Mouse (Mus musculus) limb, embryonic 15.5 days (tissue): ENCODE results near the gene Sde2. TPM values are rescaled to one million over a fixed set of nuclear protein-coding genes. Genes with fewer than 3 reads are reported as not detected.
A peak's percentile ranks its signal among the peaks of the same experiment; 100 is the strongest.
"Not testable (repeated sequence)": the region's sequence is repeated elsewhere in the genome, so short reads cannot be mapped to it uniquely, and the experiment has no call there.

Source experiments
- ATAC-seq: fragments of 200-750 bp; cut with Nextera tagmentation; 2 replicates; pipeline ENCODE4 v1.8.0; 2017; ENCODE audit warnings: low read depth, moderate TSS enrichment; ENCODE audit not compliant: insufficient number of reproducible peaks, low FRiP score, low TSS enrichment
- H3K27ac ChIP-seq: fragments of 300-500 bp; sonication (generic); 2 replicates; pipeline ENCODE4 v1.5.1; 2015; ENCODE audit warnings: moderate library complexity, mild to moderate bottlenecking, inconsistent platforms
- H3K27me3 ChIP-seq: fragments of 300-500 bp; sonication (generic); 2 replicates; pipeline ENCODE4 v1.6.1; 2015; ENCODE audit warnings: inconsistent platforms
- H3K36me3 ChIP-seq: fragments of 300-500 bp; sonication (generic); 2 replicates; pipeline ENCODE4 v1.6.1; 2015; ENCODE audit warnings: inconsistent platforms
- H3K4me1 ChIP-seq: fragments of 300-500 bp; sonication (generic); 2 replicates; pipeline ENCODE4 v1.6.1; 2015; ENCODE audit warnings: inconsistent platforms
- H3K4me2 ChIP-seq: fragments of 300-500 bp; sonication (generic); 2 replicates; pipeline ENCODE4 v1.6.1; 2015; ENCODE audit warnings: mild to moderate bottlenecking, inconsistent platforms
- H3K4me3 ChIP-seq: fragments of 300-500 bp; sonication (generic); 2 replicates; pipeline ENCODE4 v1.5.1; 2015; ENCODE audit warnings: mild to moderate bottlenecking, inconsistent platforms
- H3K9ac ChIP-seq: fragments of 300-500 bp; sonication (generic); 2 replicates; pipeline ENCODE4 v1.6.1; 2015; ENCODE audit warnings: inconsistent platforms
- H3K9me3 ChIP-seq: fragments of 300-500 bp; sonication (generic); 2 replicates; pipeline ENCODE4 v1.6.1; 2016; ENCODE audit warnings: inconsistent platforms
- WGBS: fragments of 180-500 bp; shearing (Covaris S2); methylation state at CpG from one replicate; pipeline ENCODE4 v1.1.7; 2015; 5-methylcytosine and 5-hydroxymethylcytosine counted together
- polyA plus RNA-seq: library from polyadenylated mRNA; unstranded; fragments of >200 nt; fragmentation: Nextera tagmentation; extraction: Ambion mirVana; gene quantifications from 2 replicates; pipeline ENCODE4 v1.2.1, GENCODE M21; 2015

Sde2 gene
- polyA plus RNA-seq, 1 experiment from 2014 or later, result 37.0 TPM

GRCm38 (mm10) chr1:180815371-180816024 lies 35.4 kb upstream of the Sde2 start:
- 57% methylated on average over 12 of the region's 12 CpGs for WGBS
- Histone ChIP-seq H3K27me3 (no peaks in the 10 kb centered on the region), H3K36me3 (peaks cover 4% of the 10 kb centered on the region; the same call in 1 of the 2 replicates), H3K4me2 (no peak overlapping the region), H3K9me3 (no peaks in the 10 kb centered on the region), H3K4me1 (peaks cover 20% of the 10 kb centered on the region), H3K27ac (no peak overlapping the region), H3K4me3 (no peak overlapping the region), H3K9ac (no peak overlapping the region)
- no peak for ATAC-seq

- no peak overlapping the region for H3K4me3 ChIP-seq
- H3K4me1 ChIP-seq, result peaks cover 17% of the 10 kb centered on the region
- 78% methylated on average over 2 of the region's 2 CpGs for WGBS
- H3K36me3 ChIP-seq, result no peaks in the 10 kb centered on the region
- no peak overlapping the region for H3K4me2 ChIP-seq
- no peak overlapping the region for H3K9ac ChIP-seq
- ATAC-seq, result no peak
- H3K9me3 ChIP-seq, result no peaks in the 10 kb centered on the region
- no peaks in the 10 kb centered on the region for H3K27me3 ChIP-seq
- no peak overlapping the region for H3K27ac ChIP-seq
Observed at GRCm38 (mm10) chr1:180818000-180818399, 32.9 kb upstream of the Sde2 start.

GRCm38 (mm10) chr1:180821101-180821500 lies 29.8 kb upstream of the Sde2 start:
- 78% methylated on average over 6 of the region's 6 CpGs for WGBS
- Histone ChIP-seq H3K4me2 (no peak overlapping the region), H3K9me3 (no peaks in the 10 kb centered on the region), H3K27me3 (no peaks in the 10 kb centered on the region), H3K27ac (no peak overlapping the region), H3K4me3 (no peak overlapping the region), H3K36me3 (no peaks in the 10 kb centered on the region), H3K4me1 (peaks cover 4% of the 10 kb centered on the region; the same call in 1 of the 2 replicates), H3K9ac (no peak overlapping the region)
- no peak for ATAC-seq

GRCm38 (mm10) chr1:180822276-180822675 lies 28.7 kb upstream of the Sde2 start:
- H3K36me3 ChIP-seq, result no peaks in the 10 kb centered on the region
- no peak overlapping the region for H3K9ac ChIP-seq
- no peaks in the 10 kb centered on the region for H3K27me3 ChIP-seq
- WGBS, result 81% methylated on average over 5 of the region's 5 CpGs
- no peak overlapping the region for H3K4me2 ChIP-seq
- no peak overlapping the region for H3K27ac ChIP-seq
- no peak overlapping the region for H3K4me3 ChIP-seq
- H3K4me1 ChIP-seq, result peaks cover 4% of the 10 kb centered on the region; the same call in 1 of the 2 replicates
- ATAC-seq, result no peak
- H3K9me3 ChIP-seq, result no peaks in the 10 kb centered on the region

GRCm38 (mm10) chr1:180823716-180824115 lies 27.2 kb upstream of the Sde2 start:
- Histone ChIP-seq H3K4me3 (no peak overlapping the region), H3K4me1 (peaks cover 4% of the 10 kb centered on the region; the same call in 1 of the 2 replicates), H3K27ac (no peak overlapping the region), H3K36me3 (no peaks in the 10 kb centered on the region), H3K9ac (no peak overlapping the region), H3K4me2 (no peak overlapping the region), H3K9me3 (no peaks in the 10 kb centered on the region), H3K27me3 (no peaks in the 10 kb centered on the region)
- 73% methylated on average over 3 of the region's 3 CpGs for WGBS
- ATAC-seq, result no peak

- H3K27ac ChIP-seq, result no peak overlapping the region
- H3K4me3 ChIP-seq, result no peak overlapping the region
- H3K9me3 ChIP-seq, result no peaks in the 10 kb centered on the region
- WGBS, result 71% methylated on average over 3 of the region's 3 CpGs
- peaks cover 4% of the 10 kb centered on the region; the same call in 1 of the 2 replicates for H3K4me1 ChIP-seq
- no peak overlapping the region for H3K4me2 ChIP-seq
- H3K27me3 ChIP-seq, result no peaks in the 10 kb centered on the region
- ATAC-seq, result no peak
- no peaks in the 10 kb centered on the region for H3K36me3 ChIP-seq
- H3K9ac ChIP-seq, result no peak overlapping the region
Observed at GRCm38 (mm10) chr1:180824721-180825120, 26.2 kb upstream of the Sde2 start.

GRCm38 (mm10) chr1:180826634-180827033 lies 24.3 kb upstream of the Sde2 start:
- Histone ChIP-seq H3K4me2 (no peak overlapping the region), H3K9ac (no peak overlapping the region), H3K36me3 (no peaks in the 10 kb centered on the region), H3K4me3 (no peak overlapping the region), H3K4me1 (peaks cover 9% of the 10 kb centered on the region; the same call in 1 of the 2 replicates), H3K9me3 (no peaks in the 10 kb centered on the region), H3K27me3 (no peaks in the 10 kb centered on the region), H3K27ac (no peak overlapping the region)
- ATAC-seq, result no peak
- 90% methylated on average over 4 of the region's 4 CpGs for WGBS

GRCm38 (mm10) chr1:180829775-180830174 lies 21.2 kb upstream of the Sde2 start:
- Histone ChIP-seq H3K27ac (peak overlapping the region; percentile 69), H3K4me1 (peaks cover 7% of the 10 kb centered on the region; the same call in 1 of the 2 replicates), H3K4me2 (no peak overlapping the region), H3K4me3 (no peak overlapping the region), H3K27me3 (no peaks in the 10 kb centered on the region), H3K36me3 (no peaks in the 10 kb centered on the region), H3K9me3 (no peaks in the 10 kb centered on the region), H3K9ac (no peak overlapping the region)
- ATAC-seq, result no peak
- 77% methylated on average over 11 of the region's 11 CpGs for WGBS

- Histone ChIP-seq H3K27ac (peak overlapping the region; percentile 69), H3K27me3 (no peaks in the 10 kb centered on the region), H3K4me3 (no peak overlapping the region), H3K9ac (no peak overlapping the region), H3K36me3 (no peaks in the 10 kb centered on the region), H3K4me2 (no peak overlapping the region), H3K9me3 (no peaks in the 10 kb centered on the region), H3K4me1 (0 out of 2 replicates have a peak, but pooled peaks cover 5% of the 10 kb centered on the region)
- ATAC-seq, result no peak
- WGBS, result 77% methylated on average over 11 of the region's 11 CpGs
Observed at GRCm38 (mm10) chr1:180830175-180830574, 20.8 kb upstream of the Sde2 start.

- Histone ChIP-seq H3K4me3 (no peak overlapping the region), H3K9ac (no peak overlapping the region), H3K36me3 (no peaks in the 10 kb centered on the region), H3K4me1 (0 out of 2 replicates have a peak, but pooled peaks cover 5% of the 10 kb centered on the region), H3K4me2 (no peak overlapping the region), H3K27ac (peak overlapping the region; percentile 69), H3K9me3 (no peaks in the 10 kb centered on the region), H3K27me3 (no peaks in the 10 kb centered on the region)
- 33% methylated on average over 14 of the region's 14 CpGs for WGBS
- ATAC-seq, result no peak
Observed at GRCm38 (mm10) chr1:180830588-180831346, 20.2 kb upstream of the Sde2 start.

GRCm38 (mm10) chr1:180835273-180836015 lies 15.5 kb upstream of the Sde2 start:
- Histone ChIP-seq H3K4me1 (0 out of 2 replicates have a peak, but pooled peaks cover 2% of the 10 kb centered on the region), H3K9me3 (no peaks in the 10 kb centered on the region), H3K36me3 (no peaks in the 10 kb centered on the region), H3K4me2 (no peak overlapping the region), H3K4me3 (no peak overlapping the region), H3K9ac (no peak overlapping the region), H3K27me3 (no peaks in the 10 kb centered on the region), H3K27ac (no peak overlapping the region)
- WGBS, result 86% methylated on average over 10 of the region's 10 CpGs
- no peak for ATAC-seq

- WGBS, result 86% methylated on average over 5 of the region's 8 CpGs
- not testable (repeated sequence) for H3K27ac ChIP-seq, ATAC-seq, H3K4me3 ChIP-seq, H3K9me3 ChIP-seq, H3K4me1 ChIP-seq, H3K4me2 ChIP-seq, H3K27me3 ChIP-seq, H3K9ac ChIP-seq, H3K36me3 ChIP-seq
Observed at GRCm38 (mm10) chr1:180836467-180836866, 14.5 kb upstream of the Sde2 start.
